In the genomic region with DNA sequence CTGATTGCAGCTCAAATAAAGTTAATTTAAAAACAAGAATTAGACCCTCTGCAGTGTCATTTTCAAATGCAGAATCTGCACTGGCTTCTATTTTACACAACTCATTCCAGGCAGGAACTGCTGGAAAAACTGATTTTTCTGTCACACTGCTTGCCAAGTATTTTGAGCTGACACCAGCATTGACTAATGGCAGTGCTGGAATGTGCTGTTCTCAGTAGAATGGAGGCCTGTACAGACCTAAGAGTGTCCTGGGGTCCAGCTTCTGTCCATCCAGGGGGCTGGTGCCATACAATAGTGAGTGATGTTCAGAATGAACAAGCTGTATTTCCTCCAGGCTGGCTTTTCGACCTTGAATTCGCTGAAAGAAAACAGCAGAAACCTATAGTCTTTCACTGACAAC, we compare ENCODE assay signal across 28 mouse cellular contexts.
A peak's percentile ranks its signal among the peaks of the same experiment; 100 is the strongest.
DNase-seq lines count a peak whose midpoint lies in the region; ATAC-seq and TF ChIP-seq lines count a peak whose summit lies in the region.
"Had no signal": no experiment of that assay in that cellular context is flagged by ENCODE, and none has a peak within 500 bp of the region (broad histone marks: within the 10 kb centered on the region; RNA-seq: fewer than 3 reads in every experiment).

No protein-coding gene starts in this region.

- H3K36me3 ChIP-seq in embryonic facial prominence, embryonic 13.5 days = no peaks in the 10 kb centered on the region
- no peaks in the 10 kb centered on the region for H3K36me3 ChIP-seq in embryonic facial prominence, embryonic 10.5 days (replicated peaks)
- no peaks in the 10 kb centered on the region for H3K36me3 ChIP-seq in limb, embryonic 15.5 days
- H3K36me3 ChIP-seq in limb, embryonic 10.5 days = no peaks in the 10 kb centered on the region
- H3K36me3 ChIP-seq: embryonic facial prominence, embryonic 12.5 days; forebrain, embryonic 12.5 days; heart, embryonic 12.5 days; hindbrain, embryonic 10.5 days; hindbrain, embryonic 15.5 days; liver, embryonic 13.5 days; stomach, embryonic 15.5 days had no signal

- no peaks in the 10 kb centered on the region for H3K9me3 ChIP-seq in embryonic facial prominence, embryonic 13.5 days
- no peaks in the 10 kb centered on the region for H3K9me3 ChIP-seq in embryonic facial prominence, embryonic 10.5 days
- H3K9me3 ChIP-seq in limb, embryonic 15.5 days = no peaks in the 10 kb centered on the region
- H3K9me3 ChIP-seq in limb, embryonic 10.5 days (replicated peaks) = no peaks in the 10 kb centered on the region
- H3K9me3 ChIP-seq: embryonic facial prominence, embryonic 12.5 days; forebrain, embryonic 12.5 days; heart, embryonic 12.5 days; hindbrain, embryonic 10.5 days; hindbrain, embryonic 15.5 days; liver, embryonic 13.5 days; stomach, embryonic 15.5 days had no signal

- DNase-seq in embryonic facial prominence, embryonic 10.5 days (ENCODE audit: low spot score) = no peak
- no peak for DNase-seq in limb, embryonic 10.5 days (ENCODE audit: low spot score)
- peak; percentile 10 for DNase-seq in NIH3T3 (ENCODE audit: low read depth)
- no peak for DNase-seq in right cerebral cortex, adult 18-20 months
- DNase-seq: adrenal gland, postnatal 14 days; B cell, adult 2 months; cerebellum, adult 11-12 months; cerebellum, adult 9-11 months; forebrain, postnatal 0 days; heart, adult 2 months; kidney, adult 8-10 months; kidney, postnatal 36 days; liver, embryonic 13.5 days; lung, adult 18-20 months; midbrain, embryonic 14.5 days; right cerebral cortex, postnatal 14 days had no signal

- no peak for TF ChIP-seq CTCF in embryonic fibroblast, embryonic 13.5 days (IDR thresholded peaks at IDR 0.05; ENCODE audit: borderline replicate concordance, insufficient read depth, low read length)

- ATAC-seq in embryonic facial prominence, embryonic 13.5 days (ENCODE audit: insufficient number of reproducible peaks, insufficient read depth, low FRiP score, low TSS enrichment, low read depth) = no peak
- no peak for ATAC-seq in limb, embryonic 15.5 days (ENCODE audit: insufficient number of reproducible peaks, low FRiP score, low TSS enrichment, low read depth)
- ATAC-seq: forebrain, postnatal 0 days had no signal

- 60% methylated on average over 2 of the region's 2 CpGs for WGBS in embryonic facial prominence, embryonic 13.5 days
- 79% methylated on average over 2 of the region's 2 CpGs for WGBS in embryonic facial prominence, embryonic 10.5 days
- WGBS in limb, embryonic 15.5 days = 62% methylated on average over 2 of the region's 2 CpGs
- WGBS in limb, embryonic 10.5 days = 71% methylated on average over 2 of the region's 2 CpGs

- H3K27me3 ChIP-seq in embryonic facial prominence, embryonic 13.5 days = no peaks in the 10 kb centered on the region
- H3K27me3 ChIP-seq in embryonic facial prominence, embryonic 10.5 days (replicated peaks; ENCODE audit: low read depth, poor library complexity, severe bottlenecking) = no peaks in the 10 kb centered on the region
- no peaks in the 10 kb centered on the region for H3K27me3 ChIP-seq in limb, embryonic 15.5 days
- H3K27me3 ChIP-seq in limb, embryonic 10.5 days (ENCODE audit: low read depth, poor library complexity, severe bottlenecking) = no peaks in the 10 kb centered on the region
- H3K27me3 ChIP-seq: embryonic facial prominence, embryonic 12.5 days; forebrain, embryonic 12.5 days; heart, embryonic 12.5 days; hindbrain, embryonic 15.5 days; liver, embryonic 13.5 days; stomach, embryonic 15.5 days had no signal

- no peak overlapping the region for H3K9ac ChIP-seq in embryonic facial prominence, embryonic 13.5 days
- H3K9ac ChIP-seq in limb, embryonic 15.5 days = no peak overlapping the region
- H3K9ac ChIP-seq: embryonic facial prominence, embryonic 12.5 days; forebrain, embryonic 12.5 days; forebrain, postnatal 0 days; heart, embryonic 12.5 days; hindbrain, embryonic 15.5 days; liver, embryonic 13.5 days; stomach, embryonic 15.5 days had no signal

- no peak overlapping the region for H3K4me3 ChIP-seq in embryonic facial prominence, embryonic 13.5 days
- no peak overlapping the region for H3K4me3 ChIP-seq in embryonic facial prominence, embryonic 10.5 days
- H3K4me3 ChIP-seq in limb, embryonic 15.5 days = no peak overlapping the region
- no peak overlapping the region for H3K4me3 ChIP-seq in limb, embryonic 10.5 days
- no peak overlapping the region for H3K4me3 ChIP-seq in embryonic fibroblast, embryonic 13.5 days (ENCODE audit: insufficient read depth, low read length)
- H3K4me3 ChIP-seq: embryonic facial prominence, embryonic 12.5 days; forebrain, embryonic 12.5 days; heart, adult 2 months; heart, embryonic 12.5 days; hindbrain, embryonic 10.5 days; hindbrain, embryonic 15.5 days; layer of hippocampus, adult 2 months; left cerebral cortex, adult 2 months; liver, embryonic 13.5 days; stomach, embryonic 15.5 days had no signal

- H3K4me2 ChIP-seq in embryonic facial prominence, embryonic 13.5 days = no peak overlapping the region
- H3K4me2 ChIP-seq in limb, embryonic 15.5 days = no peak overlapping the region
- H3K4me2 ChIP-seq: embryonic facial prominence, embryonic 12.5 days; forebrain, embryonic 12.5 days; heart, embryonic 12.5 days; hindbrain, embryonic 15.5 days; liver, embryonic 13.5 days; stomach, embryonic 15.5 days had no signal

- H3K4me1 ChIP-seq in embryonic facial prominence, embryonic 13.5 days = peaks cover 7% of the 10 kb centered on the region; the same call in 1 of the 2 replicates
- peaks cover 9% of the 10 kb centered on the region for H3K4me1 ChIP-seq in embryonic facial prominence, embryonic 10.5 days
- H3K4me1 ChIP-seq in limb, embryonic 15.5 days = no peaks in the 10 kb centered on the region; the same call in 1 of the 2 replicates
- H3K4me1 ChIP-seq in limb, embryonic 10.5 days = peaks cover 2% of the 10 kb centered on the region; the same call in 1 of the 2 replicates
- H3K4me1 ChIP-seq in embryonic fibroblast, embryonic 13.5 days (ENCODE audit: control insufficient read depth, insufficient read depth, low read length) = no peaks in the 10 kb centered on the region; the same call in 1 of the 2 replicates
- H3K4me1 ChIP-seq: embryonic facial prominence, embryonic 12.5 days; forebrain, embryonic 12.5 days; heart, embryonic 12.5 days; hindbrain, embryonic 15.5 days; liver, embryonic 13.5 days; stomach, embryonic 15.5 days had no signal

- no peak for TF ChIP-seq POLR2A in embryonic fibroblast, embryonic 13.5 days (IDR thresholded peaks at IDR 0.05; ENCODE audit: low read depth, low read length)

- peak overlapping the region; percentile 16; the same call in 1 of the 2 replicates for H3K27ac ChIP-seq in embryonic facial prominence, embryonic 13.5 days
- H3K27ac ChIP-seq in embryonic facial prominence, embryonic 10.5 days (replicated peaks) = no peak overlapping the region
- H3K27ac ChIP-seq in limb, embryonic 15.5 days = 0 out of 2 replicates have a peak overlapping the region, but pooled peaks have one; percentile 30
- H3K27ac ChIP-seq in limb, embryonic 10.5 days = no peak overlapping the region
- peak overlapping the region; percentile 23; the same call in 1 of the 2 replicates for H3K27ac ChIP-seq in embryonic fibroblast, embryonic 13.5 days (ENCODE audit: insufficient read depth, low read length)
- H3K27ac ChIP-seq: embryonic facial prominence, embryonic 12.5 days; forebrain, embryonic 12.5 days; heart, adult 2 months; hindbrain, embryonic 10.5 days; hindbrain, embryonic 15.5 days; layer of hippocampus, adult 2 months; left cerebral cortex, adult 2 months; liver, embryonic 13.5 days; macrophage; stomach, embryonic 15.5 days had no signal

Comparison
In these comparisons a context has a peak if more than half of its experiments do, and no peak if none do; other contexts are left out.
1. H3K27ac ChIP-seq: peak in embryonic facial prominence, embryonic 13.5 days (single experiment), limb, embryonic 15.5 days (single experiment) and embryonic fibroblast, embryonic 13.5 days (single experiment); none in embryonic facial prominence, embryonic 10.5 days (single experiment) and limb, embryonic 10.5 days (single experiment).